Mouse (Mus musculus) cerebellum, postnatal 25 days (tissue): ENCODE measurements around the gene Kctd21.

ENCODE experiments used
- DNase-seq, 2 experiments: peaks; one replicate each; pipeline ENCODE4 v3.0.0; 2021; ENCODE audit warnings: mixed read lengths in 2 of 2

The Kctd21 gene

GRCm38 (mm10) chr7:97331726-97332666 is at the start of gene Kctd21, which contains the start of gene Usp35:
Kctd21 (plus strand) TSS chr7:97332327.
Usp35 (minus strand) TSS chr7:97332020.
- peak; percentile 94 to 98 for DNase-seq

- no peak for DNase-seq
Measured at GRCm38 (mm10) chr7:97296986-97297385, 35.1 kb upstream of the Kctd21 start.

- peak; percentile 53 to 69 for DNase-seq
Measured at GRCm38 (mm10) chr7:97297466-97297865, 34.7 kb upstream of the Kctd21 start.

GRCm38 (mm10) chr7:97298279-97298678 is 33.8 kb upstream of the Kctd21 start:
- DNase-seq: no peak

- peak in 1 of 2 experiments; percentile 3 for DNase-seq
Measured at GRCm38 (mm10) chr7:97298943-97299342, 33.2 kb upstream of the Kctd21 start.

GRCm38 (mm10) chr7:97300914-97301313 is 31.2 kb upstream of the Kctd21 start:
- DNase-seq: no peak

GRCm38 (mm10) chr7:97301321-97301720 is 30.8 kb upstream of the Kctd21 start:
- peak in 1 of 2 experiments; percentile 2 for DNase-seq

- DNase-seq: no peak
Measured at GRCm38 (mm10) chr7:97302261-97302660, 29.9 kb upstream of the Kctd21 start.

GRCm38 (mm10) chr7:97302876-97303275 is 29.3 kb upstream of the Kctd21 start:
- DNase-seq: no peak

GRCm38 (mm10) chr7:97303614-97304013 is 28.5 kb upstream of the Kctd21 start:
- peak in 1 of 2 experiments; percentile 2 for DNase-seq

- no peak for DNase-seq
Measured at GRCm38 (mm10) chr7:97304471-97304870, 27.7 kb upstream of the Kctd21 start.

GRCm38 (mm10) chr7:97305206-97305605 is 26.9 kb upstream of the Kctd21 start:
- peak in 1 of 2 experiments; percentile 2 for DNase-seq

GRCm38 (mm10) chr7:97306813-97307212 is 25.3 kb upstream of the Kctd21 start:
- DNase-seq: no peak

GRCm38 (mm10) chr7:97307546-97307945 is 24.6 kb upstream of the Kctd21 start:
- no peak for DNase-seq

GRCm38 (mm10) chr7:97309461-97310340 is 22.4 kb upstream of the Kctd21 start:
- no peak for DNase-seq

GRCm38 (mm10) chr7:97310341-97310635 is 21.8 kb upstream of the Kctd21 start:
- DNase-seq: no peak

GRCm38 (mm10) chr7:97311620-97312019 is 20.5 kb upstream of the Kctd21 start:
- DNase-seq: peak in 1 of 2 experiments; percentile 2

GRCm38 (mm10) chr7:97312196-97312595 is 19.9 kb upstream of the Kctd21 start:
- no peak for DNase-seq

- DNase-seq: no peak
Measured at GRCm38 (mm10) chr7:97312856-97313255, 19.3 kb upstream of the Kctd21 start.

- DNase-seq: no peak
Measured at GRCm38 (mm10) chr7:97313364-97313995, 18.6 kb upstream of the Kctd21 start.

- DNase-seq: peak; percentile 34 to 61
Measured at GRCm38 (mm10) chr7:97314646-97315045, 17.5 kb upstream of the Kctd21 start.

GRCm38 (mm10) chr7:97315656-97316055 is 16.5 kb upstream of the Kctd21 start:
- no peak for DNase-seq

- DNase-seq: no peak
Measured at GRCm38 (mm10) chr7:97317706-97318105, 14.4 kb upstream of the Kctd21 start.
